Mouse (Mus musculus) liver, postnatal 0 days (tissue): ENCODE results near the gene Gm21812. TPM values are rescaled to one million over a fixed set of nuclear protein-coding genes. Genes with fewer than 3 reads are reported as not detected.
"Not testable (repeated sequence)": the region's sequence is repeated elsewhere in the genome, so short reads cannot be mapped to it uniquely, and the experiment has no call there.

Experiments
- ATAC-seq: fragments of 200-750 bp; cut with Nextera tagmentation; 2 replicates; pipeline ENCODE4 v1.8.0; 2017; ENCODE audit warnings: mild to moderate bottlenecking, moderate library complexity
- DNase-seq: peaks from one replicate; pipeline ENCODE4 v3.0.0-alpha.2; 2016
- H3K27ac ChIP-seq: fragments of 300-500 bp; sonication (generic); 2 replicates; pipeline ENCODE4 v1.5.1; 2014; ENCODE audit warnings: antibody characterized with exemption, moderate library complexity, mild to moderate bottlenecking, low read depth
- H3K27me3 ChIP-seq: fragments of 300-500 bp; sonication (generic); 2 replicates; pipeline ENCODE4 v1.6.1; 2014; ENCODE audit warnings: low read length, control low read depth, mixed read lengths; ENCODE audit not compliant: insufficient read depth
- H3K36me3 ChIP-seq: fragments of 300-500 bp; sonication (generic); replicated peaks from 2 replicates; pipeline ENCODE4 v1.6.1; 2014; ENCODE audit warnings: mild to moderate bottlenecking, control low read depth, low read length, moderate library complexity, mixed read lengths; ENCODE audit not compliant: insufficient read depth
- H3K4me1 ChIP-seq: fragments of 300-500 bp; sonication (generic); 2 replicates; pipeline ENCODE4 v1.6.1; 2014; ENCODE audit warnings: antibody characterized with exemption, mild to moderate bottlenecking, control low read depth; ENCODE audit not compliant: insufficient read depth
- H3K4me2 ChIP-seq: fragments of 300-500 bp; sonication (generic); 2 replicates; pipeline ENCODE4 v1.6.1; 2014; ENCODE audit warnings: low read depth, mild to moderate bottlenecking, low read length, moderate library complexity, mixed read lengths
- H3K4me3 ChIP-seq: fragments of 300-500 bp; sonication (generic); 2 replicates; pipeline ENCODE4 v1.5.1; 2014; ENCODE audit warnings: low read depth, low read length
- H3K9ac ChIP-seq: fragments of 300-500 bp; sonication (generic); replicated peaks from 2 replicates; pipeline ENCODE4 v1.6.1; 2014; ENCODE audit warnings: mild to moderate bottlenecking, moderate library complexity
- H3K9me3 ChIP-seq: fragments of 300-500 bp; sonication (generic); 2 replicates; pipeline ENCODE4 v1.6.1; 2016; ENCODE audit warnings: mild to moderate bottlenecking, control low read depth, low read length, mixed read lengths
- WGBS: fragments of 180-500 bp; shearing (Covaris S2); extraction: QIAGEN DNeasy Blood & Tissue Kit; methylation state at CpG from one replicate; pipeline ENCODE4 v1.1.7; 2014; ENCODE audit not compliant: insufficient replicate concordance; 5-methylcytosine and 5-hydroxymethylcytosine counted together
- polyA plus RNA-seq: library from polyadenylated mRNA; unstranded; fragments of >200 nt; fragmentation: Nextera tagmentation; extraction: Ambion mirVana; gene quantifications from 2 replicates; pipeline ENCODE4 v1.2.1, GENCODE M21; 2015

Gene Gm21812
- not detected in 2 replicates for polyA plus RNA-seq

- H3K27ac ChIP-seq, H3K9ac ChIP-seq, ATAC-seq, DNase-seq, H3K27me3 ChIP-seq, H3K4me1 ChIP-seq, H3K4me3 ChIP-seq, H3K36me3 ChIP-seq, H3K4me2 ChIP-seq, H3K9me3 ChIP-seq: not testable (repeated sequence)
- no CpG with 5 or more reads among the region's 4 CpGs for WGBS
Observed at GRCm38 (mm10) chrY:9347084-9347483, at the start of gene Gm21812. TSS of gene Gm21812 (minus strand) at chrY:9347184.

Other genes with a start within 250 kb of the Gm21812 start
- not detected in 2 replicates for gene Gm21292, start 213.3 kb downstream of the Gm21812 start, polyA plus RNA-seq
- gene Gm21721, start 145.0 kb downstream of the Gm21812 start, polyA plus RNA-seq: not detected in 2 replicates
- not detected in 2 replicates for gene Gm21874, start 69.0 kb upstream of the Gm21812 start, polyA plus RNA-seq